Mouse (Mus musculus) heart, embryonic 13.5 days (tissue): ENCODE data around the gene Zdhhc1. TPM values are rescaled to one million over a fixed set of nuclear protein-coding genes. Genes with fewer than 3 reads are reported as not detected.

Source experiments
- ATAC-seq: fragments of 200-750 bp; cut with Nextera tagmentation; 2 replicates; pipeline ENCODE4 v1.8.0; 2017; ENCODE audit warnings: moderate TSS enrichment; ENCODE audit not compliant: insufficient number of reproducible peaks, low FRiP score, low TSS enrichment; ENCODE audit errors: extremely low read depth
- H3K27ac ChIP-seq: fragments of 300-500 bp; sonication (generic); replicated peaks from 2 replicates; pipeline ENCODE4 v1.5.1; 2015; ENCODE audit warnings: moderate library complexity, mild to moderate bottlenecking, inconsistent platforms
- H3K27me3 ChIP-seq: fragments of 300-500 bp; sonication (generic); replicated peaks from 2 replicates; pipeline ENCODE4 v1.6.1; 2015; ENCODE audit warnings: mild to moderate bottlenecking, inconsistent platforms
- H3K36me3 ChIP-seq: fragments of 300-500 bp; sonication (generic); 2 replicates; pipeline ENCODE4 v1.6.1; 2015; ENCODE audit warnings: mild to moderate bottlenecking, inconsistent platforms
- H3K4me1 ChIP-seq: fragments of 300-500 bp; sonication (generic); 2 replicates; pipeline ENCODE4 v1.6.1; 2015; ENCODE audit warnings: inconsistent platforms
- H3K4me2 ChIP-seq: fragments of 300-500 bp; sonication (generic); 2 replicates; pipeline ENCODE4 v1.6.1; 2015; ENCODE audit warnings: inconsistent platforms, mild to moderate bottlenecking, moderate library complexity
- H3K4me3 ChIP-seq: fragments of 300-500 bp; sonication (generic); 2 replicates; pipeline ENCODE4 v1.5.1; 2015; ENCODE audit warnings: moderate library complexity, mild to moderate bottlenecking, inconsistent platforms
- H3K9ac ChIP-seq: fragments of 300-500 bp; sonication (generic); 2 replicates; pipeline ENCODE4 v1.6.1; 2015; ENCODE audit warnings: inconsistent platforms, mild to moderate bottlenecking, moderate library complexity
- H3K9me3 ChIP-seq: fragments of 300-500 bp; sonication (generic); 2 replicates; pipeline ENCODE4 v1.6.1; 2016; ENCODE audit warnings: inconsistent platforms
- whole genome bisulfite sequencing: fragments of 180-500 bp; shearing (Covaris S2); methylation state at CpG from one replicate; pipeline ENCODE4 v1.1.7; 2015; ENCODE audit warnings: mixed read lengths; 5-methylcytosine and 5-hydroxymethylcytosine counted together
- polyA plus RNA-seq: library from polyadenylated mRNA; unstranded; fragments of >200 nt; fragmentation: Nextera tagmentation; extraction: Ambion mirVana; gene quantifications from 2 replicates; pipeline ENCODE4 v1.2.1, GENCODE M21; 2015

Zdhhc1 gene
- polyA plus RNA-seq, 1 experiment from 2014 or later, result 22.3 TPM

- Histone ChIP-seq H3K9me3 (no peaks in the 10 kb centered on the region), H3K27me3 (peaks cover 4% of the 10 kb centered on the region; the same call in 1 of the 2 replicates), H3K4me2 (no peak overlapping the region), H3K4me1 (peaks cover 14% of the 10 kb centered on the region), H3K36me3 (no peaks in the 10 kb centered on the region), H3K27ac (no peak overlapping the region), H3K9ac (no peak overlapping the region), H3K4me3 (no peak overlapping the region)
- WGBS, result 69% methylated on average over 5 of the region's 5 CpGs
- no peak for ATAC-seq
Observed at GRCm38 (mm10) chr8:105434136-105434535, 62.6 kb downstream of the Zdhhc1 start.

- ATAC-seq, result no peak
- peaks cover 14% of the 10 kb centered on the region for H3K4me1 ChIP-seq
- 50% methylated on average over 5 of the region's 5 CpGs for WGBS
- H3K36me3 ChIP-seq, result no peaks in the 10 kb centered on the region
- H3K9me3 ChIP-seq, result no peaks in the 10 kb centered on the region
- H3K27me3 ChIP-seq, result peaks cover 4% of the 10 kb centered on the region; the same call in 1 of the 2 replicates
- no peak overlapping the region for H3K4me2 ChIP-seq
- H3K4me3 ChIP-seq, result no peak overlapping the region
- no peak overlapping the region for H3K27ac ChIP-seq
- H3K9ac ChIP-seq, result no peak overlapping the region; the same call in 1 of the 2 replicates
Observed at GRCm38 (mm10) chr8:105433511-105433910, 63.2 kb downstream of the Zdhhc1 start.

GRCm38 (mm10) chr8:105433021-105433420, 63.7 kb downstream of the Zdhhc1 start:
- no peak overlapping the region for H3K27ac ChIP-seq
- no peaks in the 10 kb centered on the region for H3K36me3 ChIP-seq
- H3K9me3 ChIP-seq, result no peaks in the 10 kb centered on the region
- 62% methylated on average over 6 of the region's 6 CpGs for WGBS
- H3K4me2 ChIP-seq, result no peak overlapping the region
- no peak overlapping the region for H3K4me3 ChIP-seq
- H3K9ac ChIP-seq, result no peak overlapping the region; the same call in 1 of the 2 replicates
- peaks cover 14% of the 10 kb centered on the region for H3K4me1 ChIP-seq
- no peak for ATAC-seq
- peaks cover 4% of the 10 kb centered on the region; the same call in 1 of the 2 replicates for H3K27me3 ChIP-seq

GRCm38 (mm10) chr8:105431743-105432515, 64.8 kb downstream of the Zdhhc1 start:
- H3K27ac ChIP-seq, result no peak overlapping the region
- no peaks in the 10 kb centered on the region for H3K9me3 ChIP-seq
- WGBS, result 61% methylated on average over 7 of the region's 7 CpGs
- H3K4me1 ChIP-seq, result peaks cover 5% of the 10 kb centered on the region
- H3K4me3 ChIP-seq, result no peak overlapping the region
- no peak for ATAC-seq
- H3K27me3 ChIP-seq, result peaks cover 4% of the 10 kb centered on the region; the same call in 1 of the 2 replicates
- H3K4me2 ChIP-seq, result no peak overlapping the region
- no peak overlapping the region for H3K9ac ChIP-seq
- no peaks in the 10 kb centered on the region for H3K36me3 ChIP-seq

GRCm38 (mm10) chr8:105426878-105427277, 69.8 kb downstream of the Zdhhc1 start:
- no peaks in the 10 kb centered on the region for H3K36me3 ChIP-seq
- no peaks in the 10 kb centered on the region for H3K9me3 ChIP-seq
- no peak for ATAC-seq
- no peaks in the 10 kb centered on the region for H3K4me1 ChIP-seq
- H3K27me3 ChIP-seq, result peaks cover 3% of the 10 kb centered on the region; the same call in 1 of the 2 replicates
- H3K4me3 ChIP-seq, result no peak overlapping the region
- 57% methylated on average over 6 of the region's 6 CpGs for WGBS
- no peak overlapping the region for H3K9ac ChIP-seq
- no peak overlapping the region for H3K27ac ChIP-seq
- H3K4me2 ChIP-seq, result no peak overlapping the region

Other genes starting within 250 kb of the Zdhhc1 start
- gene B3gnt9, start 241.7 kb downstream of the Zdhhc1 start, polyA plus RNA-seq, result 11.8 and 14.5 TPM in 2 replicates
- gene Tradd, start 232.3 kb downstream of the Zdhhc1 start, polyA plus RNA-seq, result 18.3 and 18.8 TPM in 2 replicates
- gene Fbxl8, start 232.3 kb downstream of the Zdhhc1 start, polyA plus RNA-seq, result 3.2 and 3.3 TPM in 2 replicates
- gene Hsf4, start 227.1 kb downstream of the Zdhhc1 start, polyA plus RNA-seq, result 0.15 TPM in 1 of 2 replicates, not detected in the other
- gene Nol3, start 220.8 kb downstream of the Zdhhc1 start, polyA plus RNA-seq, result 2.5 and 2.7 TPM in 2 replicates
- gene 4931428F04Rik, start 207.0 kb downstream of the Zdhhc1 start, polyA plus RNA-seq, result 6.0 and 6.5 TPM in 2 replicates
- 15.5 and 15.9 TPM in 2 replicates for gene Exoc3l, start 200.8 kb downstream of the Zdhhc1 start, polyA plus RNA-seq
- 58.7 and 59.3 TPM in 2 replicates for gene E2f4, start 199.2 kb downstream of the Zdhhc1 start, polyA plus RNA-seq
- gene Elmo3, start 191.3 kb downstream of the Zdhhc1 start, polyA plus RNA-seq, result 2.3 and 2.6 TPM in 2 replicates
- 0.96 and 1.2 TPM in 2 replicates for gene Lrrc29, start 170.6 kb downstream of the Zdhhc1 start, polyA plus RNA-seq
- gene Tmem208, start 170.5 kb downstream of the Zdhhc1 start, polyA plus RNA-seq, result 75.9 and 92.9 TPM in 2 replicates
- 1.9 and 2.0 TPM in 2 replicates for gene Fhod1, start 148.9 kb downstream of the Zdhhc1 start, polyA plus RNA-seq
- gene Slc9a5, start 148.1 kb downstream of the Zdhhc1 start, polyA plus RNA-seq, result 1.3 and 1.4 TPM in 2 replicates
- gene Plekhg4, start 123.6 kb downstream of the Zdhhc1 start, polyA plus RNA-seq, result 0.23 and 0.42 TPM in 2 replicates
- not detected in 2 replicates for gene Kctd19, start 83.4 kb downstream of the Zdhhc1 start, polyA plus RNA-seq
- gene Lrrc36, start 83.3 kb downstream of the Zdhhc1 start, polyA plus RNA-seq, result 0.08 and 0.28 TPM in 2 replicates
- 12.3 TPM in 2 replicates for gene Tppp3, start 25.4 kb downstream of the Zdhhc1 start, polyA plus RNA-seq
- 1.2 and 1.5 TPM in 2 replicates for gene Hsd11b2, start 21.9 kb upstream of the Zdhhc1 start, polyA plus RNA-seq
- 58.1 and 60.9 TPM in 2 replicates for gene Atp6v0d1, start 69.1 kb upstream of the Zdhhc1 start, polyA plus RNA-seq
- 32.1 and 32.5 TPM in 2 replicates for gene Ripor1, start 108.4 kb upstream of the Zdhhc1 start, polyA plus RNA-seq
- 67.1 and 76.2 TPM in 2 replicates for gene Ctcf, start 139.7 kb upstream of the Zdhhc1 start, polyA plus RNA-seq
- gene Agrp, start 140.5 kb upstream of the Zdhhc1 start, polyA plus RNA-seq, result 0.23 TPM in 1 of 2 replicates, not detected in the other
- 0.27 TPM in 2 replicates for gene Carmil2, start 189.4 kb upstream of the Zdhhc1 start, polyA plus RNA-seq
- 41.6 and 44.0 TPM in 2 replicates for gene Acd, start 204.2 kb upstream of the Zdhhc1 start, polyA plus RNA-seq
- 11.6 and 11.9 TPM in 2 replicates for gene Pard6a, start 204.2 kb upstream of the Zdhhc1 start, polyA plus RNA-seq
- gene 4933405L10Rik, start 210.8 kb upstream of the Zdhhc1 start, polyA plus RNA-seq, result not detected in 2 replicates
- gene Enkd1, start 211.3 kb upstream of the Zdhhc1 start, polyA plus RNA-seq, result 12.5 and 13.3 TPM in 2 replicates